Mouse (Mus musculus) heart, embryonic 11.5 days (tissue): ENCODE data around the gene Atox1. TPM values are rescaled to one million over a fixed set of nuclear protein-coding genes. Genes with fewer than 3 reads are reported as not detected.
A peak's percentile ranks its signal among the peaks of the same experiment; 100 is the strongest.

Experiments used
- ATAC-seq: fragments of 200-750 bp; cut with Nextera tagmentation; replicated peaks from 2 replicates; pipeline ENCODE4 v1.8.0; 2017; ENCODE audit warnings: moderate library complexity; ENCODE audit not compliant: insufficient number of reproducible peaks, low FRiP score, low TSS enrichment
- H3K27ac ChIP-seq: fragments of 300-500 bp; sonication (generic); 2 replicates; pipeline ENCODE4 v1.5.1; 2014; ENCODE audit warnings: mild to moderate bottlenecking, low read depth, low read length
- H3K27me3 ChIP-seq: fragments of 300-500 bp; sonication (generic); 2 replicates; pipeline ENCODE4 v1.6.1; 2014; ENCODE audit warnings: mild to moderate bottlenecking, low read length, mixed read lengths; ENCODE audit not compliant: control insufficient read depth, insufficient read depth
- H3K36me3 ChIP-seq: fragments of 300-500 bp; sonication (generic); 2 replicates; pipeline ENCODE4 v1.6.1; 2014; ENCODE audit warnings: mild to moderate bottlenecking, low read length, moderate library complexity, mixed read lengths; ENCODE audit not compliant: control insufficient read depth, insufficient read depth
- H3K4me1 ChIP-seq: fragments of 300-500 bp; sonication (generic); 2 replicates; pipeline ENCODE4 v1.6.1; 2014; ENCODE audit warnings: low read length; ENCODE audit not compliant: control insufficient read depth, insufficient read depth
- H3K4me2 ChIP-seq: fragments of 300-500 bp; sonication (generic); 2 replicates; pipeline ENCODE4 v1.6.1; 2014; ENCODE audit warnings: mild to moderate bottlenecking, moderate library complexity
- H3K4me3 ChIP-seq: fragments of 300-500 bp; sonication (generic); 2 replicates; pipeline ENCODE4 v1.5.1; 2014; ENCODE audit warnings: low read depth, low read length
- H3K9ac ChIP-seq: fragments of 300-500 bp; sonication (generic); 2 replicates; pipeline ENCODE4 v1.6.1; 2014; ENCODE audit warnings: mild to moderate bottlenecking, low read depth, low read length, moderate library complexity
- H3K9me3 ChIP-seq: fragments of 300-500 bp; sonication (generic); replicated peaks from 2 replicates; pipeline ENCODE4 v1.6.1; 2016; ENCODE audit warnings: low read length; ENCODE audit not compliant: control insufficient read depth
- WGBS: fragments of 180-500 bp; shearing (Covaris S2); extraction: QIAGEN DNeasy Blood & Tissue Kit; methylation state at CpG from one replicate; pipeline ENCODE4 v1.1.7; 2014; ENCODE audit not compliant: insufficient replicate concordance; 5-methylcytosine and 5-hydroxymethylcytosine counted together
- polyA plus RNA-seq: library from polyadenylated mRNA; unstranded; fragments of >200 nt; fragmentation: Nextera tagmentation; extraction: Ambion mirVana; gene quantifications from 2 replicates; pipeline ENCODE4 v1.2.1, GENCODE M21; 2014

Atox1 gene
- polyA plus RNA-seq, 1 experiment from 2014 or later: 292 TPM

GRCm38 (mm10) chr11:55407133-55407532 is 53.9 kb downstream of the Atox1 start:
- peaks cover 10% of the 10 kb centered on the region; the same call in 1 of the 2 replicates for H3K4me1 ChIP-seq
- H3K9me3 ChIP-seq: no peaks in the 10 kb centered on the region
- 79% methylated on average over 4 of the region's 4 CpGs for WGBS
- peaks cover 57% of the 10 kb centered on the region for H3K36me3 ChIP-seq
- no peaks in the 10 kb centered on the region for H3K27me3 ChIP-seq
- no peak overlapping the region for H3K4me2 ChIP-seq
- ATAC-seq: no peak
- no peak overlapping the region for H3K4me3 ChIP-seq
- H3K9ac ChIP-seq: no peak overlapping the region
- H3K27ac ChIP-seq: no peak overlapping the region

GRCm38 (mm10) chr11:55405601-55406469 is 55.2 kb downstream of the Atox1 start:
- ATAC-seq: no peak

GRCm38 (mm10) chr11:55404659-55405457 is 56.2 kb downstream of the Atox1 start:
- no peak overlapping the region for H3K4me2 ChIP-seq
- H3K4me3 ChIP-seq: no peak overlapping the region
- H3K4me1 ChIP-seq: no peaks in the 10 kb centered on the region
- H3K36me3 ChIP-seq: peaks cover 69% of the 10 kb centered on the region
- H3K9me3 ChIP-seq: no peaks in the 10 kb centered on the region
- WGBS: 77% methylated on average over 9 of the region's 9 CpGs
- no peak overlapping the region for H3K9ac ChIP-seq
- H3K27me3 ChIP-seq: no peaks in the 10 kb centered on the region
- peak overlapping the region; percentile 66 for H3K27ac ChIP-seq
- no peak for ATAC-seq

More at GRCm38 (mm10) chr11:55405601-55406469, 55.2 kb downstream of the Atox1 start:
- Histone ChIP-seq H3K27me3 (no peaks in the 10 kb centered on the region), H3K4me3 (no peak overlapping the region), H3K4me1 (0 out of 2 replicates have a peak, but pooled peaks cover 4% of the 10 kb centered on the region), H3K27ac (peak overlapping the region; percentile 66), H3K4me2 (no peak overlapping the region), H3K9me3 (no peaks in the 10 kb centered on the region), H3K9ac (no peak overlapping the region), H3K36me3 (peaks cover 64% of the 10 kb centered on the region)
- whole genome bisulfite sequencing: 72% methylated on average over 8 of the region's 8 CpGs

GRCm38 (mm10) chr11:55400863-55401262 is 60.2 kb downstream of the Atox1 start:
- Histone ChIP-seq H3K9ac (no peak overlapping the region), H3K4me3 (no peak overlapping the region), H3K36me3 (peaks cover 74% of the 10 kb centered on the region), H3K4me2 (no peak overlapping the region), H3K4me1 (no peaks in the 10 kb centered on the region), H3K27me3 (no peaks in the 10 kb centered on the region), H3K27ac (no peak overlapping the region), H3K9me3 (no peaks in the 10 kb centered on the region)
- ATAC-seq: no peak
- WGBS: 93% methylated on average over 2 of the region's 2 CpGs

- no peak for ATAC-seq
- H3K9me3 ChIP-seq: no peaks in the 10 kb centered on the region
- no peaks in the 10 kb centered on the region for H3K4me1 ChIP-seq
- H3K27ac ChIP-seq: no peak overlapping the region
- no peak overlapping the region for H3K4me3 ChIP-seq
- H3K36me3 ChIP-seq: peaks cover 62% of the 10 kb centered on the region
- H3K4me2 ChIP-seq: no peak overlapping the region
- no peaks in the 10 kb centered on the region for H3K27me3 ChIP-seq
- 84% methylated on average over 8 of the region's 8 CpGs for WGBS
- H3K9ac ChIP-seq: no peak overlapping the region
Measured at GRCm38 (mm10) chr11:55398371-55398770, 62.7 kb downstream of the Atox1 start.

GRCm38 (mm10) chr11:55397441-55397840 is 63.6 kb downstream of the Atox1 start:
- no peak for ATAC-seq
- no peaks in the 10 kb centered on the region for H3K27me3 ChIP-seq
- 77% methylated on average over 9 of the region's 9 CpGs for WGBS
- no peaks in the 10 kb centered on the region for H3K9me3 ChIP-seq
- no peak overlapping the region for H3K4me2 ChIP-seq
- peaks cover 54% of the 10 kb centered on the region for H3K36me3 ChIP-seq
- no peak overlapping the region for H3K4me3 ChIP-seq
- no peak overlapping the region for H3K9ac ChIP-seq
- 0 out of 2 replicates have a peak, but pooled peaks cover under 1% of the 10 kb centered on the region for H3K4me1 ChIP-seq
- no peak overlapping the region for H3K27ac ChIP-seq

GRCm38 (mm10) chr11:55397036-55397435 is 64.0 kb downstream of the Atox1 start:
- H3K9ac ChIP-seq: no peak overlapping the region
- H3K9me3 ChIP-seq: no peaks in the 10 kb centered on the region
- H3K4me3 ChIP-seq: no peak overlapping the region
- no peak overlapping the region for H3K4me2 ChIP-seq
- peaks cover 50% of the 10 kb centered on the region for H3K36me3 ChIP-seq
- H3K4me1 ChIP-seq: 0 out of 2 replicates have a peak, but pooled peaks cover 2% of the 10 kb centered on the region
- no peak overlapping the region for H3K27ac ChIP-seq
- WGBS: 66% methylated on average over 2 of the region's 2 CpGs
- H3K27me3 ChIP-seq: no peaks in the 10 kb centered on the region
- no peak for ATAC-seq
